Mouse (Mus musculus) forebrain, embryonic 12.5 days (tissue): ENCODE measurements around the gene Dnah10. TPM values are rescaled to one million over a fixed set of nuclear protein-coding genes. Genes with fewer than 3 reads are reported as not detected.

Source experiments
- ATAC-seq: fragments of 200-750 bp; cut with Nextera tagmentation; 2 replicates; pipeline ENCODE4 v1.8.0; 2017; ENCODE audit warnings: moderate TSS enrichment; ENCODE audit not compliant: low FRiP score
- H3K27ac ChIP-seq: fragments of 300-500 bp; sonication (generic); 2 replicates; pipeline ENCODE4 v1.5.1; 2016; ENCODE audit warnings: mild to moderate bottlenecking
- H3K27me3 ChIP-seq: fragments of 300-500 bp; sonication (generic); 2 replicates; pipeline ENCODE4 v1.6.1; 2016; ENCODE audit warnings: mild to moderate bottlenecking
- H3K36me3 ChIP-seq: fragments of 300-500 bp; sonication (generic); replicated peaks from 2 replicates; pipeline ENCODE4 v1.6.1; 2016; ENCODE audit warnings: mild to moderate bottlenecking
- H3K4me1 ChIP-seq: fragments of 300-500 bp; sonication (generic); 2 replicates; pipeline ENCODE4 v1.6.1; 2016
- H3K4me2 ChIP-seq: fragments of 300-500 bp; sonication (generic); 2 replicates; pipeline ENCODE4 v1.6.1; 2016; ENCODE audit warnings: mild to moderate bottlenecking, moderate library complexity
- H3K4me3 ChIP-seq: fragments of 300-500 bp; sonication (generic); replicated peaks from 2 replicates; pipeline ENCODE4 v1.5.1; 2016; ENCODE audit warnings: mild to moderate bottlenecking
- H3K9ac ChIP-seq: fragments of 300-500 bp; sonication (generic); 2 replicates; pipeline ENCODE4 v1.6.1; 2016; ENCODE audit warnings: mild to moderate bottlenecking
- H3K9me3 ChIP-seq: fragments of 300-500 bp; sonication (generic); 2 replicates; pipeline ENCODE4 v1.6.1; 2016
- WGBS: fragments of 180-500 bp; shearing (Covaris S2); methylation state at CpG from one replicate; pipeline ENCODE4 v1.1.7; 2016; 5-methylcytosine and 5-hydroxymethylcytosine counted together
- polyA plus RNA-seq: library from polyadenylated mRNA; unstranded; fragments of >200 nt; fragmentation: Nextera tagmentation; extraction: Ambion mirVana; gene quantifications from 2 replicates; pipeline ENCODE4 v1.2.1, GENCODE M21; 2016

Gene Dnah10
- polyA plus RNA-seq, 1 experiment from 2014 or later = 0.11 TPM

DNA sequence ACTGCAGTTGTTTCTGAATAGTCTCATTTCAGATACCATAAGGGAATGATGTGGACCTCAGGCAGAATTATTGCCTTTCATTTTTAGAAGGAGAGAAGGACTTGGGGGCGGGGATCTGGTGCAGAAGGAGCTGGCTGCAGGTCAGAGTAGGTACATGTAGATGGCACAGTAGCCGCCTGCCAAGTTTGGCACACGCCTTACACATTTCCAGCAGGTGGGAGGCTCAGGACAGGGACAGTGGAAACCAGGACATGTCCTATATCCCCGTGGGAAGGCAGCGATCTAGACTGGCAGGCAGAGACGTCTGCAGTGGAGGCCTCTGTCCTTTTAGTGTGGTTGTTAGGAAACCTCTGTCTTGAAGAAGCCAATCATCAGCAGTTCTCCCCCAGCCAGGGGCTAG is 154.9 kb downstream of the Dnah10 start:
- no peak for ATAC-seq
- peaks cover 60% of the 10 kb centered on the region for H3K36me3 ChIP-seq
- 93% methylated on average over 6 of the region's 6 CpGs for WGBS

DNA sequence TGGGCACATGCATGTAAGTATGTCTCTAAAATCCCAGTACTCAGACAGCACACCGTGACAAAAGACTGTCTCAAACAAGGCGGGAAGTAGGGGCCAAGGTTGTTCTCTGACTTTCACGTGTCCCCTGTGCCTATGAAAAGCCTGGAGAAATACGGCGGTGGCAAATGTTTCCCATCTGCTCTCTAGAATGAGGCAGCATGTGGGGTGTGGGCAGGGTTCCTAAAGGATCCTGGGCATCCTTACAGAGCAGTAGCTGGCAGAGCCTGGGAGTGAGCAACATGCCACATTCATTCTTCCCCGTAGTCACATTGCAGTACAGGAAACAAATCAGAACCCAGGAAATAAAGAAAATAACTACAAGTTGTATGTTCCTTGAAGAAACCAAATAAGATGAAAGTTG is 159.0 kb downstream of the Dnah10 start:
- Histone ChIP-seq H3K9ac (no peak overlapping the region), H3K27me3 (no peaks in the 10 kb centered on the region), H3K27ac (no peak overlapping the region), H3K9me3 (no peaks in the 10 kb centered on the region), H3K4me2 (no peak overlapping the region), H3K4me1 (0 out of 2 replicates have a peak, but pooled peaks cover 4% of the 10 kb centered on the region), H3K4me3 (no peak overlapping the region), H3K36me3 (peaks cover 75% of the 10 kb centered on the region)
- 93% methylated on average over 6 of the region's 6 CpGs for WGBS
- no peak for ATAC-seq

More for the DNA sequence above, 154.9 kb downstream of the Dnah10 start:
- no peaks in the 10 kb centered on the region for H3K9me3 ChIP-seq
- no peak overlapping the region for H3K27ac ChIP-seq
- no peak overlapping the region for H3K4me3 ChIP-seq
- H3K27me3 ChIP-seq = no peaks in the 10 kb centered on the region
- H3K9ac ChIP-seq = no peak overlapping the region
- H3K4me1 ChIP-seq = 0 out of 2 replicates have a peak, but pooled peaks cover 4% of the 10 kb centered on the region
- no peak overlapping the region for H3K4me2 ChIP-seq

Other genes with a start within 250 kb of the Dnah10 start
- 18.6 and 20.4 TPM in 2 replicates for gene Rilpl2, start 246.7 kb upstream of the Dnah10 start, polyA plus RNA-seq
- 32.0 and 33.1 TPM in 2 replicates for gene Snrnp35, start 242.0 kb upstream of the Dnah10 start, polyA plus RNA-seq
- 17.4 and 17.8 TPM in 2 replicates for gene Rilpl1, start 193.7 kb upstream of the Dnah10 start, polyA plus RNA-seq
- gene Tmed2, start 184.4 kb upstream of the Dnah10 start, polyA plus RNA-seq = 404 and 414 TPM in 2 replicates
- 18.7 and 19.3 TPM in 2 replicates for gene Ddx55, start 172.2 kb upstream of the Dnah10 start, polyA plus RNA-seq
- 68.2 and 73.1 TPM in 2 replicates for gene Eif2b1, start 146.0 kb upstream of the Dnah10 start, polyA plus RNA-seq
- 72.0 and 73.4 TPM in 2 replicates for gene Gtf2h3, start 145.9 kb upstream of the Dnah10 start, polyA plus RNA-seq
- 50.5 and 53.3 TPM in 2 replicates for gene Atp6v0a2, start 96.5 kb upstream of the Dnah10 start, polyA plus RNA-seq
- gene Ccdc92, start 137.3 kb downstream of the Dnah10 start, polyA plus RNA-seq = 20.8 and 22.4 TPM in 2 replicates
- 151 and 153 TPM in 2 replicates for gene Zfp664, start 137.6 kb downstream of the Dnah10 start, polyA plus RNA-seq